Mouse (Mus musculus): ENCODE data around the gene Fndc9.

GRCm38 (mm10) chr11:46258207-46258606 lies 22.9 kb downstream of the Fndc9 start:
- TF ChIP-seq CTCF (conservative IDR thresholded peaks at IDR 0.05; ENCODE audit: low read length) = peak; percentile 43
- no peak for TF ChIP-seq NANOG (IDR thresholded peaks at IDR 0.05; ENCODE audit: borderline replicate concordance, low read length)
- TF ChIP-seq POU5F1 (IDR thresholded peaks at IDR 0.05; ENCODE audit: borderline replicate concordance, low read length) = no peak

Data from E14TG2a.4 (cell line).